Mouse (Mus musculus) layer of hippocampus, adult 11-12 months (tissue): ENCODE measurements around the gene Sdr39u1.
A peak's percentile ranks its signal among the peaks of the same experiment; 100 is the strongest.

Experiments
- DNase-seq: peaks from one replicate; pipeline ENCODE4 v3.0.0; 2022; ENCODE audit warnings: low spot score

Gene Sdr39u1

DNA sequence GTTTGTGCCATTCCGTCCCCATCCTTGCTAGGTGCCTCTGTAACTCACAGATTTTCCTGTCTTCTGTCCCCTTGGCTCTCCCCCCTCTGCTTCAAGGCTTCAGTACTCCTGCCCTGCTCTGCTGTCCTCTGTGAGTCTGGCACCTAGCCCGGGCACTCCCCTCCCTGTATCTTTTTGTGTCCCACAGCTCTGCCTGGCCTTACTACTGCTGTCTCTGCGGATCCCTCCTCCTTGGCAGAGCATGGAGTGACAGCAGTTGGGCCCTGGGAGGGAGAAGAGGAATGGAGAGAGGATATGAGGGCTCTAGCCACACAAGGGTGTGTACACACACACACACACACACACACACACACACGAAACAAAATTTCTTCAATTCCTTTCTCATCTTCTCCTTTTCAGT, 15.9 kb downstream of the Sdr39u1 start, which contains the start of gene Cbln3:
Gene Cbln3, minus strand, starts transcription at position 227 of the 400 bp plus-strand sequence.
- no peak for DNase-seq

DNA sequence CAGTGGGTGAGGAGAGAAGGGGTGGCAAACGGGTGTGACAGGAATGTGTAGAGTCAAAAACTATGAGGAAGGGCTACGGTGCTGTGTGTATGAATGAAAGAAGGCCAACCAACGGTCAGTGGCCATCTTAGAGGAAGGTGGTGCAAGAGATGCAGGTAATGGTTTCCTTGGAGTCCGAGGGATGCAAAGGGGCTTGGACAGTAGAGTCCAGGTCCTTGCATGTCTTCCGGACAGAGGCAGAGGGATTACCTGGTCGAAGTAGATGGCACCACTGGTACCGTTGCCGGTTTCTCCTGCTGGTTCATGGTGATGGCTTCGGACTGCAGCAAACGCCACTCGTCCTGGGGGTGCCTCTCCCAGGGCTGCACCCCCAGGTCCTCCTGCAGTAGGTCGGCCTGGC, 16.4 kb downstream of the Sdr39u1 start:
- no peak for DNase-seq

DNA sequence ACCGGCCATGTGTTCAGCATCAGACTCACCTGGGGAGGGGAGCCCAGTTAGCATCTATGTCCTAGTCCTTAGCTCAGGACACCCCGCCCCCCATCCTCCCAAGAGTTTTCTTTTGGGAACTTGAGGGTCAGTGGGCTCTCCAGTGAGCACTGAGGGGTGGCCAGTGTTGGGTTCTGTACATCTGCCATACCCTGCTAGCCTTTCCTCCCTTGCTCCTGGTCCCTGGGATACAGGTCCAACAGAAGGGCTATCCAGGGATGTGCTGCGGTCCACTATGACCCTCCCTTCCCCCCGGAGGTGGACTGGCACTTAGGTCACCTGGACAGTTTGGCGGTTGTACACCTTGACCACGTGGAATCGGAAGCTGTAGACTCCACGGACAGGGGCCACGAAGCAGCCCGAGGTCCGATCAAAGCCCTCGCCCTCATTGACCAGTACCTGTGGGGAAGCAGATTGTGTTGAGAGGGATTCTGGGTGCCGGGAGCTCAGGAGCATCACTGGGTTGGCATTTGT, 16.9 kb downstream of the Sdr39u1 start:
- DNase-seq = no peak

DNA sequence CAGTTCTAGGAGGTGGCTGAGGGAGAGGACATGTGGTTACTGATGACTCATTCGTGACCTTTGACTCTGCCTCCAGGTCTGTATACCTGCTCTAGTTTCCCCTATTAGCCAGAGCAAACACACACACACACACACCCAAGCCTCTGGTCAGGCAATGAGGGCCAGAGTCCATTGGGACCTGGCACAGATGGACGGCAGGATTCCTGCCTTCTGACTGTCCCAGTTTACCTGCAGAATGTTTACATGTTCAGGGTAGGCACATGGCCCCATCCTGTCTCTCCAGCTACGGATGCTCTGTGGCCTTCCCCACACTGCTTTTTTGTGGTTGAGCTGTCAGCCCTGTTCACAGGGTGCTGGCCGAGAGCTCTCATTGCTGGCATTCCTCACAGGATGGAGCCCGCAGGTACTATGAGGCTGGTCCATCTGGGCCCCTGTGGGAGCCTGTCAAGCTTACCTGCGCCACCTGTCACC, 17.9 kb downstream of the Sdr39u1 start:
- no peak for DNase-seq

DNA sequence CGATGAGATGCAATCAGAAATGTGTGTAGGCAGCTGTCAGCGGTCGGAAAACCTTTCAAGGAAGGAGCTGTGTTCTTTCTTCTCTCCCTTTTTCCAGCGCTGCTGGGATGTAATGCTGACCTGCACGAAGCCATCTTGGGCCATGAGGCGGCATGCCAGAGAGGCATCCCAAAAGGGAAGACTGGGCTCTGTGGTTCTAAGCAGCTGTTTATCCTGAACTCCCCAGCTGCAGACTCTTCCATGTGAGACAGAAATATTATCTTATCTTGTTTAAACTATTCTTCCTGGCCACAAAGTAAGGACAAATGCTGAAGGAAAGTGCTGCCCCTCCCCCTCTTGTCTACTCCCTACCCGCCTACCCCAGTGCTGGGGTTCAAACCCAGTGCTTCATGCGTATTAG, 19.1 kb downstream of the Sdr39u1 start:
- DNase-seq = no peak

DNA sequence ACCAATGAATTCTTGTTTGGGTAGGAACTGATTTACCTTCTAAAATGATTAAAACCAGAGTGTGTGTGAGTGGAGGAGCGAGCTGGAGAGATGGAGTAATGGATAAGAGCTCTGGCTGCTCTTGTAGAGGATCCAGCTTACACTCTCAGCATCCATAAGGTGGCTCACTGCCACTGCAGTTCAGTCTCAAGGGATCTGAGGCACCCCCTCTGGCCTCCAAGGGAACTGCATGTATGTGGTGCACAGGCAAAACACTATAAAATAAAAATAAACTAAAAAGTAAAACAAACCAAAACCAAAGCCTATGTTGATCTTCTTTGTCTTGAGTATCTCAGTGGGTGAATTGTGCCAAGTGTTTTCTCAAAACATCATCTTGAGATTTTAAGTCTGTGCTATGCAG, 20.5 kb downstream of the Sdr39u1 start:
- DNase-seq = peak; percentile 84

DNA sequence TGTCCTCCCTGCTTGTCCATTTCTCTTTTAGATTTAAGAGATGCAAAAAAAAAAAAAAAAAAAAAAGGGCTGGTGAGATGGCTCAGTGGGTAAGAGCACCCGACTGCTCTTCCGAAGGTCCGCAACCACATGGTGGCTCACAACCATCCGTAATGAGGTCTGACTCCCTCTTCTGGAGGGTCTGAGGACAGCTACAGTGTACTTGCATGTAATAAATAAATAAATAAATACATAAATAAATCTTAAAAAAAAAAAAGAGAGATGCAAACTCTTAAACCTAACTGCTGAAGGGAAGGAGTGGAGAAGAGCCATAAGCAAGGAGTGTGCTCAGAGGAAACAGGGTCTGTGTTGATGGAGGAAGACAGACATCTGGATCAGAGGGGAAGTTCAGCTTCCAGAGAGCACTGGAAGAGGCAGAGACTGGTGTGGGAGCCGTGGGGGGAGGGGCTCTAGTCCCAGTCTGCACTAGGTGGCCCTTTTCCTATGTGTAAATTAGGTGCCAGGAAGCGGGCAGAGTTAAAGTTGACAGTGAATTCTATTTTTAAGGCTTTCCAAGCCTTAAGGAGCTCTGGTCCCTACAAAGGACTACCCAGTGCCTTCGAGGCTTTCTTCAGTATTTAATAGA, 21.7 kb downstream of the Sdr39u1 start:
- no peak for DNase-seq

DNA sequence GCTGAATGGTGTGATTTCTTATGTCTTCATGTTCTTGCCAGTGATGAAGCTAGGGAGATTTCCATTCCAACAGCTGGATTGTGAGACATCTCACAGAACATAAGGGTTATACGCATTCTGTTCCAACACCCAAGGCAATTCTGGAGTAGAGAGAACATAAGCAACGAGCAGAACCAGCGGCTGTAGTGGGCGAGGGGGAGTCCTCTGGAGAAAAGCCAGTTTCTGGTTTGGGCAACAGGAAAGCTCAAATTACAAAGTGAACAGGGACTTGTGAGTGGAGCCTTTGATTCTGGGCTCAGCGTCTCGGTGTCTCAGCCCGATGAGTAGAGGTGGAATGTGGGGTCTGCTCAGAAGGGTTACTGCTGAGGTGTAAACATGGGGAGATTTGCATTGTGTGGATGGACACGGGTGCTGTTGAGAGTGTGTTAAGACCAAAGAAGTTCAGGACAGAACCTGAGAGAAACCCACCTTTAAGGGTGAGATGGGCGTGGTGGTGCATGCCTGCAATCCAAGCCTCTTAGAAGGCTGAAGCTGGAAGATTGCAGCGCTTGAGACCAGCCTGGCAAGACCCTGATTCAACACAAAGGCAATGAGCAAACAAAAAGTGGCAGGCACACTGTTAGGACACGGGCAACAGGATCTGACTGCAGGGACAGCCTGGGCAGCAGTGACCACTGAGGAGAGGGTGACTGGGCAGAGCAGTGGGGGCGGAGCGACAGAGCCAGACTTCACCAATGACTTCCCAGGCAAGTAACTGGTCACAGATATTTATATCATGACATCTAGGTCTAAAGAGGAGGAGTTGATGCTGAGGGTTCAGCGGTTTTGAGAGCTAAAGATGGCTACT, 22.4 kb downstream of the Sdr39u1 start:
- DNase-seq = no peak

DNA sequence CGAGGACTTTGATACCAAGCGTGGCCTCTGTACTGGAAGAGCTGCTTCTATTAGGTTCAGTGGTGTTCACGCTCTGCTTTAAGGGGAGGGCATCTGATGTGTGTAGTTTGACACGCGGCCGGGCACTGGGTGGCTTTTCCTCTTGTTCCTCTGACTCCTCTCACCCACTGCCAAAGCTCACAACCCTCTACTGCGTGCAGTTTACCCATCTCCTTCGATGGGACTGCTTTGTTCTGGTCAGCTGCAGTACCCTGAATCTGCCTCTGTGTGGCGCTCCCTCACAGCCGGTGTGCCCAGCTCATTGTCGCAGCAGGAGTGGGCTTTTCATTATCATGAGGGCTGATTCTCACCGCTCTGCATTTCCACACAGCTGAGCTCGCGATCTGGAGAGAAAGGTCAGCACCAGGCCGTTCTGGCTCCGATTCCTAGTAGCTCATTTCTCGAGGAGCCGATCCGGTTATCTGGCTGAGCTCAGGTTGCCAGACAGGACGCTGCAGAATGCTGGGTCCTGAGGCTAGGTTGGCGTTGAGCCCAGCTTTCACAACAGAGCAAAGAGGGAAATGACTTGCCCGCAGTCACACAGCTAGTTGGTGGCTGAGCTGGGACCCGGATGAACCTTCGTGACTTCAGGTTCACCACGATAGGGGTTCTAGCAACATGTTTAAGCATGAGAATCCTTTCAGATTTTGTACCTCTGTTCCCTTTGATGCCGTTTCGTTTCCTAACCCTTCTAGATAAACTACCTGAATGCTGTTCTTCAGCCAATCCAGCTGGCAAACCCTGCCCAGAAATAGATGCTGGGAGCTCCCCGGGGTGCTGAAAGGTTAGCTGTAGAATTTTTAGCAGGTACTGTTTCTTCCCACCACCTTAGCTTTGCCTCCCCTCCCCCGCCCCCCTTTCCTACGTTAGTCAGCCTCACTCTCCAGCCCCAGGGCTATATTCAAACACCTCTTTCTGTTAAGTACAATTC, 26.1 kb downstream of the Sdr39u1 start:
- DNase-seq = peak; percentile 77

DNA sequence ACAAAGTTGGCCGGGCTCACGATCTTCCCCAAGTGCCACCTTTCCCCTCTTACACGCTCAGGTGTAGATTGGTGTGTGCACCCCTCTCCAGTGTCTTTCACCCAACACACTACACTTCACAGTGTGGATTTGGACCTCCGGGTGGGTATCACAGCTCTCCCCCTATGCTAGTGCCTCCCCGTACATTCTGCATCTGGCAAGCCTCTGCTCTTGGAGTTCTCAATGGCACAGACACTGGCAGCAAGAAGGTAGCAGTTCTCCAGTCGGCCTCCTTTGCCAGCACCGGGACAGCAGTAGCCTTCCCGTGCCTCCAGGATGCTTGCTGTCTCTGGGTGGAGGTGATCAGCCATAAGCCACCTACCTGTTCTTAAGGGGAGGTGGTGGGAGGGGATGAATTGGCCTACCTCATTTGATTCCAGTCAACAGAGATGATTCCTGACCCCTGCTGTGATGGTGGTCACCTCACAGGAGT, 26.8 kb downstream of the Sdr39u1 start:
- no peak for DNase-seq

DNA sequence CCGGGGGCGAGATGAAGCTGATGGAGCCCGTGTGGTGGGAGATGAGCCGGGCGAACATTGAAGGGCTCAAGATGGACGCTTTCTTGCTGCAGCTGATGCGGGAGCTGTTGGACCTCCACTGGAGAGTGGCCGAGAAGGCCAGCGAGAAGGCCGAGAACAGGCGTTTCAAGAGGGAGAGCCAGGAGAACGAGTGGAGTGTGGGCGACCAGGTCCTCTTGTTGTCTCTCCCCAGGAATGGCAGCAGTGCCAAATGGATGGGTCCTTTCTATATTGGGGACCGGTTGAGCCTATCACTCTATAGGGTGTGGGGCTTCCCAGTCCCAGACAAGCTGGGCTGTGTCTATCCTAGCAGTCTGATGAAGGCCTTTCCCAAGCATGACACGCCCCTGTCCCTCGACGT, 27.5 kb downstream of the Sdr39u1 start:
- DNase-seq = no peak

DNA sequence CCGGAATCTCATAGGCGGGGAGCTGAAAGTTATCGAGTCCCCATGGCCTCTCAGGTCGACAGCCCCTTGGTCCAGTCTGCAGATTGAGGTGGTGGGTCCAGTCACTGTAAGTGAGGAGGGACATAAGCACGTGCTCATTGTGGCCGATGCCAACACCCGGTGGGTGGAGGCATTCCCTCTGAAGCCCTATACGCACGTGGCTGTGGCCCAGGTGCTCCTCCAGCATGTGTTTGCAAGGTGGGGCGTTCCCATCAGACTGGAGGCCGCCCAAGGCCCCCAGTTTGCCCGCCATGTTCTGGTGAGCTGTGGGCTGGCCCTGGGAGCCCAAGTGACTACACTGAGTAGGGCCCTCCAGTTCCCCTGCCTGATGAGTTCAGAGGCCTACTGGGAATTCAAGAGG, 28.1 kb downstream of the Sdr39u1 start:
- DNase-seq = no peak

DNA sequence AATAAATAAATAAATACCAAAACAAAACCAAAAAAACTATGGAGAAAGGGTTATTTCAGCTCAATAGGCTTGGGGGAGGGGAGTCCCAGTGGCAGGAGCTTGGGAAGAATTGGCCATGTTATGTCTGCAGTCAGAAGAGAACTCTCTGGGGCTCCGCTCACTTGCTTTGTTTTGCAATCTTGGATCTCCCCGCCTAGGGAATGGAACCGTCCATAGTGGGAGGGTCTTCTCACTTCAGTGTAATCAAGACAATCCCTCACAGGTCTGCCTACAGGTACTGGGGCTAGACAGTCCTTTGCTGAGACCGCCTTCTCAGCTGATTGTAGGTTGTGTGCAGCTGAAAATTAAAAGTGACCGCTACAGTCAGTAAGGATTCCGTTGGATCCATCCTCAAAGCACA, 30.6 kb downstream of the Sdr39u1 start:
- no peak for DNase-seq

DNA sequence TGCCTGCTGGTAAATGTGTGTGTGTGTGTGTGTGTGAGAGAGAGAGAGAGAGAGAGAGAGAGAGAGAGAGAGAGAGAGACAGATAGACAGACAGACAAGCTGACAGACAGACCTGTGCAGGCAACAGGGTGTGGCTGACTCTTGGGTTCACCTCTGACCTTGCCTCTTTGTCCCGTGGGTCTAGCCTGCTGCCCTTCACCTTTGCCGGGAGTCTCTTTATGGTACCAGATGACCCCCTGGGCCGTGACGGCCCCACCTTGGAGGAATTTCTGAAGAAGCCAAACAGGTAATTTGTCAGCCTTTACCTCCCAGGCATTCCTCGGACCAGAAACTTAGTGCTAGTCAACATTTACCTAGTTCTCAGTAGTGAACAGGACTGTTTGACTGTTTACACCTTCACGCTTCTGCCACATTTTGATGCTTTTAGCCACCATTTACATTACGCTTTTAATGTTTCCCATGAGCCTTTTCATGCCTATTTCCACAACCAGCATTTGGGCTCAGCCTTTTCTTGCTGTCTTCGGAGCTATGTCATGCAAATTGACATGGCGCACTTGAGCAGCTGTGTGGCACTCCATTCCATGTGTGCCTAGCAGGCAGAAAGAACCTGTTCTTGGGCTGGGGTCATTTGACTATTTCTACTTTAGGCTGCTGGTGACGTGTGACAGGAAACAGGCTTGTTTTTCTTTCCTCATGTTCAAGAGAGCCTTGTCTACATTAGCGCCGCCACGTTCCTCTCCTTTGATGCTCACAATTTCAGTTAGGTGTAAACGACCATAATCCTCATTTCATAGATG, 31.7 kb downstream of the Sdr39u1 start:
- DNase-seq = no peak

DNA sequence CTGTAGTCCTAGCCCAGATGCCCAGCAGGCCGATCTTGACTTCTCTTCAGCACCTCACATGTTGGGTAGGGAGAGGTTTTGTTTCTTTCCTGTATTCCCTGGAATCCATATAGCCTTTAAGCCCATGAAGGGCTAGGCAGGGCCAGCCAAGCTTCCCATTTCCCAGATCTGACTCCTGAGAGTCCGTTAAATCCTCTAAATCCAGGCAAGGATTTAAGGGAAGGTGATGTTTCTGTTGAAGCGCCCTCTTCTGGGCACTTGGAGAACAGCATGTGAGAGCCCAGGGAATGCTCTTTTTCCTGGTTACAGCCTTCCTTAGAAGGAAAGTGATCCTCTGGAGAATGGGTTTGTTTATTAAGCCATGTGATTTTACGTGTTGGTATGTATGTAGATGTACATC, 33.1 kb downstream of the Sdr39u1 start:
- DNase-seq = peak; percentile 65

DNA sequence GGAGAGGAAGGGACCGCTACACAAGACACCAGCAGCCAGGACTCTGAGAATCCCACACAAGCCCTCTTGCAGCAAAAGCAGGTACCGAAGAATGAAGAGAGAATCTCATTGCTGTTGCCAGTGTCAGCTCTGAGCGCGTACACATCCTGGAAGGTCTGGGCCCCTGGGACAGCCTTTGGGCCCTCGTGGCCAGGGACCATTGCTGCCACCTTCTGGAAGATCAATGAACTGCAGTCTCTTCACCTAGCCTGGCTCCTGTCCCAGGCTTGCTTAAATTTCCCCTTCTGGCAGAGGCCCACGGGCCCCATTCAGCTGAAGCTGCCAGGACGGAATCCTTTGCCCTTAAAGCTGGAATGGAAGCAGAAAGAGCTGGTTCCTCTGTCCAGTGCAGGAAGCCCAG, 36.3 kb downstream of the Sdr39u1 start:
- DNase-seq = peak; percentile 58

DNA sequence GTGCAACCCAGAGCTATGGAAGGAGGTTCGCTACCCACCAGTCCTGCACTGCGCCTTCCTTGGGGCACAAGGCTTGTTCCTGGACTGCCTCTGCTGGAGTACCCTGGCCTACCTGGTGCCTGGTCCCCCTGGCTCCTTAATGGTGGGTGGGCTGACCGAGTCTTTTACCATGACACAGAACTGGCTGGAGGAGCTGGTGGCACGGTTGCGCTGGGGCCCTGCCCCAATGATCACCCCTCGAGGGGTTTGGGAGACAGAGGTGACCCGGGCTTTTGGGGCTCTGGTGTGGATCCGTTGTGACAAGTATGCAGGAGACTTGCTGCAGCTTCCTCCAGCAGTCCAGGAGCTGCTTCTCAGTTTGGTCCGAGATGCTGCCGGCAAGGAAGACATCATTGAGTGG, 37.1 kb downstream of the Sdr39u1 start:
- no peak for DNase-seq

DNA sequence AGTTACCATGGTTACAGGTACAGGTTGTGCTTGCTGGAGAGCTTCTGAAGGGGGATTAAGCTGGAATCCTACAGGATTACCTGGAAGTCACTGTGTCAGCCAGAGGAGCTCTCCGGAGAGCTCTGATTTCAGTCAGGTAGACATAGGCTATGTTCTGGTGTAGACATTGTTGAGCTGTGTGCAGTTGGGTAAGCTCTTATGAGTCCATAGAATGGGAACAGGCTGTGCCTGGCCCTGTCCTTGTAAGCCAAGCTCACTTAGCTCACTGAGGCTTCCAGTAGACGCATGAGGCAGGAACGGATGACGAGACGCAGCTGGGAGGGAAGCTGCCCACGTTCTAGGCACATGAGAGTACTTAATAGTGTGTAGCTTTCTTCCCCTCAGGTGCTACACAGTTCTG, 37.9 kb downstream of the Sdr39u1 start:
- no peak for DNase-seq

DNA sequence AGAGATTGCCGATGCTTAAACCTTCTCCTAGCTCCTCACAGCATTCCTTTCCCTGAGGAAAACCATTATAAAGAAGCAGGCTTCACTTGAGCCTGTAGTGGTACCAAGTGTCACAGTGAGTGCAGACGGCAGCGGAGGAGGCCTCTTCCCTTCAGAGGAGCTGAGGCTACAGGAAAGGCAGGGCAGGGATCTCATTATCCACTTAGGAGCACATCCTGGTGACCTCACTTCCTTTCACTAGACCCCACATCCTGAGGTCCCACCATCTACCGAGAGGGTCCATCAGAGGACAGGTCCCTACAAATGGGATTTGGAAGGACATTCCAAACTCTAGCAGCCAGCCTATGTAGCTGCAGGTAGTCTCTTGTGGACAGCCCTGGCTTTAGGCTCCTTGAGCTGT, 42.5 kb downstream of the Sdr39u1 start:
- no peak for DNase-seq

DNA sequence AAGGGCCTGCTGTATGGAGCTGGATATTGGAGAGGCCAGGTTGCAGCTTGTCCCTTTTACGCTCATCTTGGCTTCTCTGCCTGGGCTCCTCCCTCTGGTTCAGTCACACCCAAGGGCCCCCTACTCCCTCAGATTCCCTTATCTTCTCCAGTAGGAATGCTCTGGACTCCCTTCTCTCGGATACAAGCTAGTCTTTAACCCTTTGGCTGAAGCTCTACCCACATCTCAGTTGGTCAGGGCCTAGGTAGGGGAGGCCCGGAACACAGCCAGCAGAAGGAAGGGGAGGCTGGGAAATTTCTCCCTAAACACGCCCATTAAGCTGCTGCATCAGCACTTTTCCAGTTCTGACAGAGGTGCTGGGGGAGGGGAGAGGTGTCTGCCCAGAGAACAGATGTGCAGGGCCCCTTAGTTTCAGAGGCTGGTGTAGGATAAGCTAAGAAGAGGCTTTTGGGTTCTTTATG, 45.0 kb downstream of the Sdr39u1 start:
- DNase-seq = no peak
